Mouse (Mus musculus): ENCODE results near the gene Uba2. TPM values are rescaled to one million over a fixed set of nuclear protein-coding genes. Genes with fewer than 3 reads are reported as not detected.
"Not testable (repeated sequence)": the region's sequence is repeated elsewhere in the genome, so short reads cannot be mapped to it uniquely, and the experiment has no call there.

Gene Uba2
- polyA plus RNA-seq, 1 experiment from 2014 or later = 50.2 TPM

- ATAC-seq = peak; percentile 73
- H3K4me3 ChIP-seq (ENCODE audit: low read depth, low read length) = peak overlapping the region; percentile 71
- TF ChIP-seq CTCF (IDR thresholded peaks at IDR 0.05; ENCODE audit: low read depth) = no peak
- H3K27ac ChIP-seq (ENCODE audit: low read depth, low read length) = peak overlapping the region; percentile 75
- H3K4me2 ChIP-seq (replicated peaks; ENCODE audit: low read depth) = peak overlapping the region; percentile 87
- H3K9me3 ChIP-seq (ENCODE audit: control insufficient read depth) = no peaks in the 10 kb centered on the region
- H3K27me3 ChIP-seq (replicated peaks; ENCODE audit: control insufficient read depth, insufficient read depth, low read length) = no peaks in the 10 kb centered on the region
- no peaks in the 10 kb centered on the region for H3K4me1 ChIP-seq (replicated peaks; ENCODE audit: control insufficient read depth, insufficient read depth, low read length)
- H3K36me3 ChIP-seq (ENCODE audit: control insufficient read depth, insufficient read depth) = no peaks in the 10 kb centered on the region
- H3K9ac ChIP-seq (ENCODE audit: low read depth, low read length) = peak overlapping the region; percentile 87
- WGBS = 0% methylated on average over 90 of the region's 116 CpGs
Observed at GRCm38 (mm10) chr7:34132355-34133079, 36.9 kb downstream of the Uba2 start.

- 0 out of 2 replicates have a peak overlapping the region, but pooled peaks have one; percentile 75 for H3K27ac ChIP-seq (ENCODE audit: low read depth, low read length)
- peak overlapping the region; percentile 71 for H3K4me3 ChIP-seq (ENCODE audit: low read depth, low read length)
- peak overlapping the region; percentile 87 for H3K9ac ChIP-seq (ENCODE audit: low read depth, low read length)
- no peaks in the 10 kb centered on the region for H3K36me3 ChIP-seq (ENCODE audit: control insufficient read depth, insufficient read depth)
- H3K27me3 ChIP-seq (replicated peaks; ENCODE audit: control insufficient read depth, insufficient read depth, low read length) = no peaks in the 10 kb centered on the region
- 4% methylated on average over 3 of the region's 3 CpGs for WGBS
- H3K4me2 ChIP-seq (replicated peaks; ENCODE audit: low read depth) = peak overlapping the region; percentile 87
- no peak for ATAC-seq
- H3K9me3 ChIP-seq (ENCODE audit: control insufficient read depth) = no peaks in the 10 kb centered on the region
- no peaks in the 10 kb centered on the region for H3K4me1 ChIP-seq (replicated peaks; ENCODE audit: control insufficient read depth, insufficient read depth, low read length)
- no peak for TF ChIP-seq CTCF (IDR thresholded peaks at IDR 0.05; ENCODE audit: low read depth)
Observed at GRCm38 (mm10) chr7:34131959-34132354, 37.4 kb downstream of the Uba2 start.

GRCm38 (mm10) chr7:34131118-34131517 is 38.3 kb downstream of the Uba2 start:
- no peak overlapping the region for H3K4me3 ChIP-seq (ENCODE audit: low read depth, low read length)
- TF ChIP-seq CTCF (IDR thresholded peaks at IDR 0.05; ENCODE audit: low read depth) = no peak
- no peak overlapping the region for H3K9ac ChIP-seq (ENCODE audit: low read depth, low read length)
- H3K9me3 ChIP-seq (ENCODE audit: control insufficient read depth) = no peaks in the 10 kb centered on the region
- H3K36me3 ChIP-seq (ENCODE audit: control insufficient read depth, insufficient read depth) = no peaks in the 10 kb centered on the region
- ATAC-seq = no peak
- no peaks in the 10 kb centered on the region for H3K27me3 ChIP-seq (replicated peaks; ENCODE audit: control insufficient read depth, insufficient read depth, low read length)
- WGBS = 63% methylated on average over 3 of the region's 3 CpGs
- no peak overlapping the region for H3K27ac ChIP-seq (ENCODE audit: low read depth, low read length)
- no peaks in the 10 kb centered on the region for H3K4me1 ChIP-seq (replicated peaks; ENCODE audit: control insufficient read depth, insufficient read depth, low read length)
- H3K4me2 ChIP-seq (replicated peaks; ENCODE audit: low read depth) = peak overlapping the region; percentile 10; the same call in 1 of the 2 replicates

GRCm38 (mm10) chr7:34126291-34126690 is 43.1 kb downstream of the Uba2 start:
- Histone ChIP-seq H3K4me1 (replicated peaks; ENCODE audit: control insufficient read depth, insufficient read depth, low read length) (no peaks in the 10 kb centered on the region), H3K9ac (ENCODE audit: low read depth, low read length) (no peak overlapping the region), H3K4me3 (ENCODE audit: low read depth, low read length) (no peak overlapping the region), H3K27me3 (replicated peaks; ENCODE audit: control insufficient read depth, insufficient read depth, low read length) (no peaks in the 10 kb centered on the region), H3K4me2 (replicated peaks; ENCODE audit: low read depth) (no peak overlapping the region), H3K9me3 (ENCODE audit: control insufficient read depth) (no peaks in the 10 kb centered on the region), H3K27ac (ENCODE audit: low read depth, low read length) (no peak overlapping the region), H3K36me3 (ENCODE audit: control insufficient read depth, insufficient read depth) (no peaks in the 10 kb centered on the region)
- 86% methylated on average over 3 of the region's 3 CpGs for WGBS
- TF ChIP-seq CTCF (IDR thresholded peaks at IDR 0.05; ENCODE audit: low read depth) = no peak
- no peak for ATAC-seq

GRCm38 (mm10) chr7:34125346-34125745 is 44.1 kb downstream of the Uba2 start:
- Histone ChIP-seq H3K36me3 (ENCODE audit: control insufficient read depth, insufficient read depth) (no peaks in the 10 kb centered on the region), H3K4me3 (ENCODE audit: low read depth, low read length) (no peak overlapping the region), H3K9me3 (ENCODE audit: control insufficient read depth) (no peaks in the 10 kb centered on the region), H3K9ac (ENCODE audit: low read depth, low read length) (no peak overlapping the region), H3K4me1 (replicated peaks; ENCODE audit: control insufficient read depth, insufficient read depth, low read length) (no peaks in the 10 kb centered on the region), H3K27me3 (replicated peaks; ENCODE audit: control insufficient read depth, insufficient read depth, low read length) (no peaks in the 10 kb centered on the region), H3K27ac (ENCODE audit: low read depth, low read length) (no peak overlapping the region), H3K4me2 (replicated peaks; ENCODE audit: low read depth) (no peak overlapping the region)
- 88% methylated on average over 9 of the region's 9 CpGs for WGBS
- no peak for ATAC-seq
- no peak for TF ChIP-seq CTCF (IDR thresholded peaks at IDR 0.05; ENCODE audit: low read depth)

GRCm38 (mm10) chr7:34122987-34123720 is 46.2 kb downstream of the Uba2 start:
- H3K4me2 ChIP-seq (replicated peaks; ENCODE audit: low read depth) = no peak overlapping the region
- H3K4me1 ChIP-seq (replicated peaks; ENCODE audit: control insufficient read depth, insufficient read depth, low read length) = no peaks in the 10 kb centered on the region
- no peaks in the 10 kb centered on the region for H3K9me3 ChIP-seq (ENCODE audit: control insufficient read depth)
- 85% methylated on average over 6 of the region's 6 CpGs for WGBS
- TF ChIP-seq CTCF (IDR thresholded peaks at IDR 0.05; ENCODE audit: low read depth) = peak; percentile 69
- no peak overlapping the region for H3K9ac ChIP-seq (ENCODE audit: low read depth, low read length)
- 0 out of 2 replicates have a peak, but pooled peaks cover 6% of the 10 kb centered on the region for H3K36me3 ChIP-seq (ENCODE audit: control insufficient read depth, insufficient read depth)
- no peak overlapping the region for H3K4me3 ChIP-seq (ENCODE audit: low read depth, low read length)
- H3K27me3 ChIP-seq (replicated peaks; ENCODE audit: control insufficient read depth, insufficient read depth, low read length) = no peaks in the 10 kb centered on the region
- no peak for ATAC-seq
- H3K27ac ChIP-seq (ENCODE audit: low read depth, low read length) = no peak overlapping the region

GRCm38 (mm10) chr7:34120636-34121035 is 48.8 kb downstream of the Uba2 start:
- H3K9me3 ChIP-seq (ENCODE audit: control insufficient read depth); H3K4me1 ChIP-seq (replicated peaks; ENCODE audit: control insufficient read depth, insufficient read depth, low read length); H3K27me3 ChIP-seq (replicated peaks; ENCODE audit: control insufficient read depth, insufficient read depth, low read length); ATAC-seq; H3K9ac ChIP-seq (ENCODE audit: low read depth, low read length); H3K4me3 ChIP-seq (ENCODE audit: low read depth, low read length); H3K27ac ChIP-seq (ENCODE audit: low read depth, low read length); H3K4me2 ChIP-seq (replicated peaks; ENCODE audit: low read depth): not testable (repeated sequence)
- WGBS = 4% methylated on average over 1 of the region's 1 CpGs
- H3K36me3 ChIP-seq (ENCODE audit: control insufficient read depth, insufficient read depth) = peaks cover 28% of the 10 kb centered on the region; the same call in 1 of the 2 replicates
